Mouse (Mus musculus) heart, postnatal 0 days (tissue): ENCODE results near the gene Alg3. TPM values are rescaled to one million over a fixed set of nuclear protein-coding genes. Genes with fewer than 3 reads are reported as not detected.

ENCODE experiments used
- ATAC-seq: fragments of 200-750 bp; cut with Nextera tagmentation; 2 replicates; pipeline ENCODE4 v1.8.0; 2017; ENCODE audit warnings: low read depth, moderate number of reproducible peaks, moderate library complexity; ENCODE audit not compliant: insufficient read depth
- DNase-seq: peaks from one replicate; pipeline ENCODE4 v3.0.0-alpha.2; 2016; ENCODE audit warnings: low spot score
- H3K27ac ChIP-seq: fragments of 300-500 bp; sonication (generic); 2 replicates; pipeline ENCODE4 v1.5.1; 2014; ENCODE audit warnings: low read depth, mild to moderate bottlenecking
- H3K27me3 ChIP-seq: fragments of 300-500 bp; sonication (generic); 2 replicates; pipeline ENCODE4 v1.6.1; 2014; ENCODE audit warnings: low read length, mixed read lengths; ENCODE audit not compliant: control insufficient read depth, insufficient read depth
- H3K36me3 ChIP-seq: fragments of 300-500 bp; sonication (generic); replicated peaks from 2 replicates; pipeline ENCODE4 v1.6.1; 2014; ENCODE audit warnings: low read length, mixed read lengths; ENCODE audit not compliant: control insufficient read depth, insufficient read depth
- H3K4me1 ChIP-seq: fragments of 300-500 bp; sonication (generic); 2 replicates; pipeline ENCODE4 v1.6.1; 2014; ENCODE audit warnings: antibody characterized with exemption; ENCODE audit not compliant: control insufficient read depth, insufficient read depth
- H3K4me2 ChIP-seq: fragments of 300-500 bp; sonication (generic); 2 replicates; pipeline ENCODE4 v1.6.1; 2014; ENCODE audit warnings: low read depth, mild to moderate bottlenecking, low read length, moderate library complexity
- H3K4me3 ChIP-seq: fragments of 300-500 bp; sonication (generic); 2 replicates; pipeline ENCODE4 v1.5.1; 2014; ENCODE audit warnings: low read depth, low read length
- H3K9ac ChIP-seq: fragments of 300-500 bp; sonication (generic); replicated peaks from 2 replicates; pipeline ENCODE4 v1.6.1; 2014; ENCODE audit warnings: low read depth, low read length, mixed read lengths
- H3K9me3 ChIP-seq: fragments of 300-500 bp; sonication (generic); replicated peaks from 2 replicates; pipeline ENCODE4 v1.6.1; 2016; ENCODE audit warnings: low read length; ENCODE audit not compliant: control insufficient read depth
- CTCF ChIP-seq: IDR thresholded peaks from 2 replicates; pipeline ENCODE4 v1.5.1; 2016; ENCODE audit warnings: antibody characterized with exemption, control low read depth, low read depth
- EP300 ChIP-seq: IDR thresholded peaks from 2 replicates; pipeline ENCODE4 v1.6.1; 2016; ENCODE audit warnings: antibody characterized with exemption, low read depth
- WGBS: fragments of 180-500 bp; shearing (Covaris S2); extraction: QIAGEN DNeasy Blood & Tissue Kit; methylation state at CpG from one replicate; pipeline ENCODE4 v1.1.7; 2014; 5-methylcytosine and 5-hydroxymethylcytosine counted together
- polyA plus RNA-seq: library from polyadenylated mRNA; unstranded; fragments of >200 nt; fragmentation: Nextera tagmentation; extraction: Ambion mirVana; gene quantifications from 2 replicates; pipeline ENCODE4 v1.2.1, GENCODE M21; 2015
- total RNA-seq: library from RNA; depleted of rRNA; stranded (reverse); fragments of >200 nt; gene quantifications from 2 replicates; pipeline ENCODE4 v1.2.3, GENCODE M21; 2014; ENCODE audit warnings: low replicate concordance; rRNA removed

The Alg3 gene
- total RNA-seq, result 15.3 and 21.6 TPM in 2 replicates
- 20.2 and 20.7 TPM in 2 replicates for polyA plus RNA-seq

- Histone ChIP-seq H3K36me3 (peaks cover 13% of the 10 kb centered on the region; the same call in 1 of the 2 replicates), H3K4me3 (peak within 1 kb of the TSS; percentile 82), H3K4me2 (peak within 1 kb of the TSS; percentile 96), H3K27me3 (no peaks in the 10 kb centered on the region), H3K27ac (peak within 1 kb of the TSS; percentile 79), H3K4me1 (peaks cover 13% of the 10 kb centered on the region), H3K9ac (peak within 1 kb of the TSS; percentile 82), H3K9me3 (no peaks in the 10 kb centered on the region)
- DNase-seq (peak; percentile 95), ATAC-seq (peak; percentile 96)
- no peak for TF ChIP-seq CTCF
- TF ChIP-seq EP300, result no peak
- 2% methylated on average over 41 of the region's 41 CpGs for WGBS
These were observed at the start of gene Alg3, which contains the start of the genes Eef1akmt4 and Gm49333 for GRCm38 (mm10) chr16:20611357-20612227. TSS of gene Alg3 (minus strand) at chr16:20611735. TSS of gene Eef1akmt4 (plus strand) at chr16:20611593. TSS of gene Gm49333 (plus strand) at chr16:20611610.

- 84% methylated on average over 4 of the region's 4 CpGs for WGBS
- no peak for TF ChIP-seq EP300
- TF ChIP-seq CTCF, result no peak
- Histone ChIP-seq H3K4me2 (no peak overlapping the region), H3K27ac (no peak overlapping the region), H3K27me3 (no peaks in the 10 kb centered on the region), H3K9ac (no peak overlapping the region), H3K4me1 (peaks cover 5% of the 10 kb centered on the region; the same call in 1 of the 2 replicates), H3K4me3 (no peak overlapping the region), H3K9me3 (no peaks in the 10 kb centered on the region), H3K36me3 (peaks cover 84% of the 10 kb centered on the region)
- DNase-seq (no peak), ATAC-seq (no peak)
These were observed 46.1 kb upstream of the Alg3 start for GRCm38 (mm10) chr16:20657661-20658060.

GRCm38 (mm10) chr16:20653315-20653714, 41.8 kb upstream of the Alg3 start:
- Histone ChIP-seq H3K4me3 (no peak overlapping the region), H3K4me1 (peaks cover 15% of the 10 kb centered on the region), H3K4me2 (no peak overlapping the region), H3K36me3 (peaks cover 40% of the 10 kb centered on the region), H3K27ac (no peak overlapping the region), H3K9ac (no peak overlapping the region), H3K27me3 (no peaks in the 10 kb centered on the region), H3K9me3 (no peaks in the 10 kb centered on the region)
- no peak for TF ChIP-seq EP300
- TF ChIP-seq CTCF, result no peak
- WGBS, result 50% methylated on average over 2 of the region's 2 CpGs
- DNase-seq (no peak), ATAC-seq (no peak)

GRCm38 (mm10) chr16:20651947-20652310, 40.4 kb upstream of the Alg3 start:
- Histone ChIP-seq H3K4me1 (peaks cover 15% of the 10 kb centered on the region), H3K4me2 (peak overlapping the region; percentile 63), H3K27me3 (no peaks in the 10 kb centered on the region), H3K4me3 (peak overlapping the region; percentile 81), H3K9ac (peak overlapping the region; percentile 80), H3K36me3 (peaks cover 26% of the 10 kb centered on the region), H3K9me3 (no peaks in the 10 kb centered on the region), H3K27ac (0 out of 2 replicates have a peak overlapping the region, but pooled peaks have one; percentile 33)
- ATAC-seq (no peak), DNase-seq (no peak)
- TF ChIP-seq EP300 (no peak), CTCF (no peak)
- 8% methylated on average over 12 of the region's 12 CpGs for WGBS

- WGBS, result 2% methylated on average over 45 of the region's 46 CpGs
- peak within 1 kb of the TSS; percentile 81 for H3K4me3 ChIP-seq
- peaks cover 20% of the 10 kb centered on the region for H3K36me3 ChIP-seq
- peak within 1 kb of the TSS; percentile 80 for H3K9ac ChIP-seq
- H3K9me3 ChIP-seq, result no peaks in the 10 kb centered on the region
- H3K4me1 ChIP-seq, result peaks cover 15% of the 10 kb centered on the region
- peak within 1 kb of the TSS; percentile 67 for H3K27ac ChIP-seq
- TF ChIP-seq CTCF (peak; percentile 24; the same call in 1 of the 2 replicates), EP300 (no peak)
- H3K27me3 ChIP-seq, result no peaks in the 10 kb centered on the region
- DNase-seq (peak; percentile 90), ATAC-seq (peak; percentile 97)
- peak within 1 kb of the TSS; percentile 63 for H3K4me2 ChIP-seq
These were observed 39.8 kb upstream of the Alg3 start, which contains the start of gene Psmd2 for GRCm38 (mm10) chr16:20651076-20651946. TSS of gene Psmd2 (plus strand) at chr16:20651652.
